Comparison of ENCODE assay signal across 8 mouse cellular contexts in the genomic region with DNA sequence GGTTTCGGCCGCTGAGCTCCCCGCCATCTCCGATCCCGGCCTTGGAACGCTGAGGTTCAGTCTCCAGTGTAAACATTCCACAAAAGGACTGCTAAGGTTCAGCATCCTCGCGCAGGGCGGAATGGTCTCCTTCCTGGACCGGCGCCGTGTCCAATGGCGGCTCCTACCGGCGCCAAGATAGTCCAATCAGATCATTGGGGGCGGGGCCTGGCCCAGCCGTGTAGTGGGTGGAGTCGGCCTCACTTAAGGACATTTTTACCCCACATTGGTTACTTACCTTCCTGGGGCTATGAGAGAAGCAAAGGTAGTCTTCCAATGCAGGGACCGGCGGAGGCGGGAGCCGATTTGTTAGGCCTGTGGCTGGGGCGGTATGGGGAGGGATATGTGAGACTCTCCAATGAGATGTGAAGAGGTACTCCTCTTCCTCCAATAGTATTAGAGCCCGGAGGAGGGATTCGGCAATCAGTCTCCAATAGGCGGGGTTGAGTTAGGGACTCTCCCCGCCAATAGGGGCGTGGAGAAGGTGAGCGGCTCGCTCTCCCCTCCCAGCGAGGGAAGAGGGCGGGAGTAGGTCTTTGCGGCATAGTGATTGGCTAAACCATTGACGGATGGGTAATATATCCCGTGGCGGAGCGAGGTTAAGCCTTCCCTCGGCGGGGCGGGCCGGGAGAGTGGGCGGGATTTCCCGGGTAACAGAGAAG. TPM values are rescaled to one million over a fixed set of nuclear protein-coding genes. Genes with fewer than 3 reads are reported as not detected.
DNase-seq lines count a peak whose midpoint lies in the region; ATAC-seq lines count a peak whose summit lies in the region.

No protein-coding gene starts in this region.

- DNase-seq in adipocyte (ENCODE audit: low spot score) = peak; percentile 99
- DNase-seq in embryo, embryonic 10 days (ENCODE audit: low spot score) = peak; percentile 99
- peak; percentile 95 for DNase-seq in gastrocnemius, postnatal 10 days
- DNase-seq in induced T-regulatory cell, adult 2 months (ENCODE audit: low read depth) = peak; percentile 99
- peak; percentile 99 to 100 for DNase-seq in left cerebral cortex, adult 9 months (ENCODE audit: low spot score in 2 of 2)
- DNase-seq in right cerebral cortex, postnatal 14 days = peak; percentile 97
- peak; percentile 99 for DNase-seq in urinary bladder, postnatal 36 days (ENCODE audit: low spot score in 2 of 2)

- ATAC-seq in megakaryocyte progenitor cell, adult 5-6 weeks (replicated peaks; ENCODE audit: poor library complexity) = peak; percentile 43

RNA-seq across cellular contexts. Expression of a gene that starts 4.0 kb away (rescaled TPM):
- 10 to 100 TPM; 25.1 to 29.9 TPM for total RNA-seq in gastrocnemius, postnatal 10 days (2021)
- 81.5 and 89.2 TPM in 2 replicates for total RNA-seq in megakaryocyte progenitor cell, adult 5-6 weeks (2015)
- 81.3 and 127 TPM in 2 replicates for total RNA-seq in megakaryocyte progenitor cell, adult 5-6 weeks (2017)

RNA-seq across cellular contexts. Expression of a gene that starts 54.7 kb away (rescaled TPM):
- 10 to 100 TPM; 48.9 to 61.6 TPM for total RNA-seq in gastrocnemius, postnatal 10 days (2021)
- total RNA-seq in megakaryocyte progenitor cell, adult 5-6 weeks (2015) = 42.4 and 53.8 TPM in 2 replicates
- 50.6 and 61.7 TPM in 2 replicates for total RNA-seq in megakaryocyte progenitor cell, adult 5-6 weeks (2017)

Comparison
In these comparisons a context has a peak if more than half of its experiments do, and no peak if none do; other contexts are left out.
1. Peak in every context shown above with its lines: DNase-seq and ATAC-seq.